Mouse (Mus musculus): ENCODE measurements around the gene Slc22a4. TPM values are rescaled to one million over a fixed set of nuclear protein-coding genes. Genes with fewer than 3 reads are reported as not detected.

Slc22a4 gene
- polyA plus RNA-seq, 2 experiments: 2.7 to 5.2 TPM

Other genes with a start within 250 kb of the Slc22a4 start
- 0.43 and 0.51 TPM in 2 replicates for gene Gm12216, start 168.8 kb downstream of the Slc22a4 start, polyA plus RNA-seq (2012; rRNA removed)
- 0.66 and 0.74 TPM in 2 replicates for gene Gm12216, start 168.8 kb downstream of the Slc22a4 start, polyA plus RNA-seq (2014; fragmentation: Nextera tagmentation; extraction: Ambion mirVana)
- gene Slc22a5, start 136.4 kb downstream of the Slc22a4 start, polyA plus RNA-seq (2012; rRNA removed): 11.4 and 13.2 TPM in 2 replicates
- gene Slc22a5, start 136.4 kb downstream of the Slc22a4 start, polyA plus RNA-seq (2014; fragmentation: Nextera tagmentation; extraction: Ambion mirVana): 8.9 TPM in 2 replicates
- gene Slc22a21, start 47.8 kb downstream of the Slc22a4 start, polyA plus RNA-seq (2012; rRNA removed): 9.7 and 11.9 TPM in 2 replicates
- 5.9 and 6.2 TPM in 2 replicates for gene Slc22a21, start 47.8 kb downstream of the Slc22a4 start, polyA plus RNA-seq (2014; fragmentation: Nextera tagmentation; extraction: Ambion mirVana)
- 115 and 157 TPM in 2 replicates for gene Pdlim4, start 40.9 kb upstream of the Slc22a4 start, polyA plus RNA-seq (2012; rRNA removed)
- gene Pdlim4, start 40.9 kb upstream of the Slc22a4 start, polyA plus RNA-seq (2014; fragmentation: Nextera tagmentation; extraction: Ambion mirVana): 129 and 141 TPM in 2 replicates
- gene P4ha2, start 72.0 kb upstream of the Slc22a4 start, polyA plus RNA-seq (2012; rRNA removed): 106 TPM in 2 replicates
- 83.3 and 94.1 TPM in 2 replicates for gene P4ha2, start 72.0 kb upstream of the Slc22a4 start, polyA plus RNA-seq (2014; fragmentation: Nextera tagmentation; extraction: Ambion mirVana)
- gene Csf2, start 221.6 kb upstream of the Slc22a4 start, polyA plus RNA-seq (2012; rRNA removed): not detected in 2 replicates
- gene Csf2, start 221.6 kb upstream of the Slc22a4 start, polyA plus RNA-seq (2014; fragmentation: Nextera tagmentation; extraction: Ambion mirVana): not detected in 2 replicates
- not detected in 2 replicates for gene Il3, start 239.2 kb upstream of the Slc22a4 start, polyA plus RNA-seq (2012; rRNA removed)
- not detected in 2 replicates for gene Il3, start 239.2 kb upstream of the Slc22a4 start, polyA plus RNA-seq (2014; fragmentation: Nextera tagmentation; extraction: Ambion mirVana)